Mouse (Mus musculus) limb, embryonic 13.5 days (tissue): ENCODE data around the gene Ppp1r9a. TPM values are rescaled to one million over a fixed set of nuclear protein-coding genes. Genes with fewer than 3 reads are reported as not detected.

Experiments used
- ATAC-seq: fragments of 200-750 bp; cut with Nextera tagmentation; 2 replicates; pipeline ENCODE4 v1.8.0; 2017; ENCODE audit warnings: low read depth, moderate number of reproducible peaks, moderate TSS enrichment; ENCODE audit not compliant: low FRiP score
- H3K27ac ChIP-seq: fragments of 300-500 bp; sonication (generic); 2 replicates; pipeline ENCODE4 v1.5.1; 2015; ENCODE audit warnings: inconsistent platforms, mild to moderate bottlenecking, moderate library complexity
- H3K27me3 ChIP-seq: fragments of 300-500 bp; sonication (generic); 2 replicates; pipeline ENCODE4 v1.6.1; 2015; ENCODE audit warnings: mild to moderate bottlenecking, inconsistent platforms
- H3K36me3 ChIP-seq: fragments of 300-500 bp; sonication (generic); 2 replicates; pipeline ENCODE4 v1.6.1; 2015; ENCODE audit warnings: inconsistent platforms, mild to moderate bottlenecking, moderate library complexity
- H3K4me1 ChIP-seq: fragments of 300-500 bp; sonication (generic); 2 replicates; pipeline ENCODE4 v1.6.1; 2015; ENCODE audit warnings: inconsistent platforms
- H3K4me2 ChIP-seq: fragments of 300-500 bp; sonication (generic); replicated peaks from 2 replicates; pipeline ENCODE4 v1.6.1; 2015; ENCODE audit warnings: inconsistent platforms, mild to moderate bottlenecking, moderate library complexity
- H3K4me3 ChIP-seq: fragments of 300-500 bp; sonication (generic); 2 replicates; pipeline ENCODE4 v1.5.1; 2015; ENCODE audit warnings: moderate library complexity, mild to moderate bottlenecking, inconsistent platforms
- H3K9ac ChIP-seq: fragments of 300-500 bp; sonication (generic); 2 replicates; pipeline ENCODE4 v1.6.1; 2015; ENCODE audit warnings: mild to moderate bottlenecking, inconsistent platforms
- H3K9me3 ChIP-seq: fragments of 300-500 bp; sonication (generic); 2 replicates; pipeline ENCODE4 v1.6.1; 2016; ENCODE audit warnings: inconsistent platforms
- WGBS: fragments of 180-500 bp; shearing (Covaris S2); methylation state at CpG from one replicate; pipeline ENCODE4 v1.1.7; 2015; 5-methylcytosine and 5-hydroxymethylcytosine counted together
- polyA plus RNA-seq: library from polyadenylated mRNA; unstranded; fragments of >200 nt; fragmentation: Nextera tagmentation; extraction: Ambion mirVana; gene quantifications from 2 replicates; pipeline ENCODE4 v1.2.1, GENCODE M21; 2015

Gene Ppp1r9a
- polyA plus RNA-seq, 1 experiment from 2014 or later: 23.6 TPM

GRCm38 (mm10) chr6:5177967-5178891, 275.5 kb downstream of the Ppp1r9a start:
- Histone ChIP-seq H3K27ac (no peak overlapping the region), H3K9ac (0 out of 2 replicates have a peak overlapping the region, but pooled peaks have one; percentile 25), H3K4me2 (peak overlapping the region; percentile 59), H3K27me3 (no peaks in the 10 kb centered on the region), H3K36me3 (no peaks in the 10 kb centered on the region), H3K4me3 (peak overlapping the region; percentile 25), H3K9me3 (no peaks in the 10 kb centered on the region), H3K4me1 (peaks cover 25% of the 10 kb centered on the region)
- peak; percentile 69; the same call in 1 of the 2 replicates for ATAC-seq
- WGBS: 37% methylated on average over 19 of the region's 19 CpGs

- H3K9me3 ChIP-seq: no peaks in the 10 kb centered on the region
- H3K36me3 ChIP-seq: no peaks in the 10 kb centered on the region
- H3K27me3 ChIP-seq: no peaks in the 10 kb centered on the region
- H3K4me2 ChIP-seq: peak overlapping the region; percentile 59; the same call in 1 of the 2 replicates
- WGBS: 34% methylated on average over 6 of the region's 6 CpGs
- H3K4me1 ChIP-seq: peaks cover 24% of the 10 kb centered on the region
- H3K9ac ChIP-seq: no peak overlapping the region
- peak; percentile 78; the same call in 1 of the 2 replicates for ATAC-seq
- H3K27ac ChIP-seq: no peak overlapping the region
- no peak overlapping the region for H3K4me3 ChIP-seq
These were observed 276.5 kb downstream of the Ppp1r9a start for GRCm38 (mm10) chr6:5179189-5179588.

- Histone ChIP-seq H3K4me1 (peaks cover 20% of the 10 kb centered on the region), H3K4me3 (no peak overlapping the region), H3K9ac (no peak overlapping the region), H3K36me3 (no peaks in the 10 kb centered on the region), H3K27ac (no peak overlapping the region), H3K9me3 (no peaks in the 10 kb centered on the region), H3K27me3 (no peaks in the 10 kb centered on the region), H3K4me2 (no peak overlapping the region)
- no peak for ATAC-seq
- 61% methylated on average over 5 of the region's 5 CpGs for WGBS
These were observed 277.9 kb downstream of the Ppp1r9a start for GRCm38 (mm10) chr6:5180645-5181044.

- WGBS: 44% methylated on average over 7 of the region's 7 CpGs
- ATAC-seq: no peak
- H3K9ac ChIP-seq: no peak overlapping the region
These were observed 283.7 kb downstream of the Ppp1r9a start for GRCm38 (mm10) chr6:5186229-5186950.

GRCm38 (mm10) chr6:5187586-5187985, 284.9 kb downstream of the Ppp1r9a start:
- no peak overlapping the region for H3K27ac ChIP-seq
- peaks cover 21% of the 10 kb centered on the region for H3K4me1 ChIP-seq
- no peaks in the 10 kb centered on the region for H3K27me3 ChIP-seq
- WGBS: 59% methylated on average over 6 of the region's 6 CpGs
- no peak overlapping the region for H3K9ac ChIP-seq
- no peak overlapping the region for H3K4me2 ChIP-seq
- no peak overlapping the region for H3K4me3 ChIP-seq
- H3K36me3 ChIP-seq: no peaks in the 10 kb centered on the region
- no peaks in the 10 kb centered on the region for H3K9me3 ChIP-seq
- no peak for ATAC-seq

More at GRCm38 (mm10) chr6:5186229-5186950, 283.7 kb downstream of the Ppp1r9a start:
- H3K27me3 ChIP-seq: no peaks in the 10 kb centered on the region
- H3K4me2 ChIP-seq: no peak overlapping the region
- no peaks in the 10 kb centered on the region for H3K9me3 ChIP-seq
- peaks cover 21% of the 10 kb centered on the region for H3K4me1 ChIP-seq
- H3K27ac ChIP-seq: no peak overlapping the region
- H3K4me3 ChIP-seq: no peak overlapping the region
- no peaks in the 10 kb centered on the region for H3K36me3 ChIP-seq

GRCm38 (mm10) chr6:5188036-5188435, 285.3 kb downstream of the Ppp1r9a start:
- H3K36me3 ChIP-seq: no peaks in the 10 kb centered on the region
- no peak overlapping the region for H3K9ac ChIP-seq
- H3K27me3 ChIP-seq: no peaks in the 10 kb centered on the region
- no peak overlapping the region for H3K27ac ChIP-seq
- ATAC-seq: no peak
- no peak overlapping the region for H3K4me2 ChIP-seq
- H3K9me3 ChIP-seq: no peaks in the 10 kb centered on the region
- WGBS: 66% methylated on average over 5 of the region's 5 CpGs
- peaks cover 21% of the 10 kb centered on the region for H3K4me1 ChIP-seq
- H3K4me3 ChIP-seq: no peak overlapping the region

- no peak overlapping the region for H3K4me2 ChIP-seq
- ATAC-seq: no peak
- no peak overlapping the region for H3K9ac ChIP-seq
- peaks cover 25% of the 10 kb centered on the region for H3K4me1 ChIP-seq
- H3K4me3 ChIP-seq: no peak overlapping the region
- H3K9me3 ChIP-seq: no peaks in the 10 kb centered on the region
- H3K27me3 ChIP-seq: no peaks in the 10 kb centered on the region
- 76% methylated on average over 6 of the region's 6 CpGs for WGBS
- no peak overlapping the region for H3K27ac ChIP-seq
- no peaks in the 10 kb centered on the region for H3K36me3 ChIP-seq
These were observed 286.2 kb downstream of the Ppp1r9a start for GRCm38 (mm10) chr6:5188938-5189337.

GRCm38 (mm10) chr6:5189507-5189906, 286.8 kb downstream of the Ppp1r9a start:
- Histone ChIP-seq H3K27me3 (no peaks in the 10 kb centered on the region), H3K4me1 (peaks cover 26% of the 10 kb centered on the region), H3K36me3 (no peaks in the 10 kb centered on the region), H3K4me2 (no peak overlapping the region), H3K9me3 (no peaks in the 10 kb centered on the region), H3K9ac (no peak overlapping the region), H3K27ac (no peak overlapping the region), H3K4me3 (no peak overlapping the region)
- 67% methylated on average over 4 of the region's 4 CpGs for WGBS
- no peak for ATAC-seq

GRCm38 (mm10) chr6:5190761-5191160, 288.0 kb downstream of the Ppp1r9a start:
- H3K27me3 ChIP-seq: no peaks in the 10 kb centered on the region
- H3K4me1 ChIP-seq: peaks cover 26% of the 10 kb centered on the region
- H3K27ac ChIP-seq: no peak overlapping the region
- H3K4me3 ChIP-seq: no peak overlapping the region
- no peak for ATAC-seq
- 87% methylated on average over 4 of the region's 4 CpGs for WGBS
- H3K36me3 ChIP-seq: no peaks in the 10 kb centered on the region
- no peak overlapping the region for H3K4me2 ChIP-seq
- no peak overlapping the region for H3K9ac ChIP-seq
- no peaks in the 10 kb centered on the region for H3K9me3 ChIP-seq

GRCm38 (mm10) chr6:5193693-5194092, 291.0 kb downstream of the Ppp1r9a start, which contains the start of gene Pon1:
Gene Pon1 (minus strand): TSS chr6:5193946.
- no peak within 1 kb of the TSS for H3K4me2 ChIP-seq
- no peak for ATAC-seq
- no peaks in the 10 kb centered on the region for H3K36me3 ChIP-seq
- no peak within 1 kb of the TSS for H3K27ac ChIP-seq
- no peak within 1 kb of the TSS for H3K4me3 ChIP-seq
- H3K4me1 ChIP-seq: peaks cover 13% of the 10 kb centered on the region; the same call in 1 of the 2 replicates
- 40% methylated on average over 5 of the region's 5 CpGs for WGBS
- no peaks in the 10 kb centered on the region for H3K27me3 ChIP-seq
- H3K9me3 ChIP-seq: peaks cover 7% of the 10 kb centered on the region; the same call in 1 of the 2 replicates
- H3K9ac ChIP-seq: no peak within 1 kb of the TSS

- H3K4me1 ChIP-seq: 0 out of 2 replicates have a peak, but pooled peaks cover 5% of the 10 kb centered on the region
- H3K9me3 ChIP-seq: peaks cover 7% of the 10 kb centered on the region; the same call in 1 of the 2 replicates
- no peaks in the 10 kb centered on the region for H3K27me3 ChIP-seq
- no peak overlapping the region for H3K9ac ChIP-seq
- no peaks in the 10 kb centered on the region for H3K36me3 ChIP-seq
- 92% methylated on average over 5 of the region's 5 CpGs for WGBS
- H3K4me3 ChIP-seq: no peak overlapping the region
- ATAC-seq: no peak
- H3K4me2 ChIP-seq: no peak overlapping the region
- H3K27ac ChIP-seq: no peak overlapping the region
These were observed 295.9 kb downstream of the Ppp1r9a start for GRCm38 (mm10) chr6:5198590-5198989.

GRCm38 (mm10) chr6:5199376-5199905, 296.7 kb downstream of the Ppp1r9a start:
- WGBS: 83% methylated on average over 8 of the region's 8 CpGs
- H3K4me2 ChIP-seq: no peak overlapping the region
- no peak overlapping the region for H3K27ac ChIP-seq
- H3K9me3 ChIP-seq: peaks cover 7% of the 10 kb centered on the region; the same call in 1 of the 2 replicates
- no peak overlapping the region for H3K9ac ChIP-seq
- no peak overlapping the region for H3K4me3 ChIP-seq
- H3K27me3 ChIP-seq: no peaks in the 10 kb centered on the region
- H3K36me3 ChIP-seq: no peaks in the 10 kb centered on the region
- no peaks in the 10 kb centered on the region for H3K4me1 ChIP-seq
- ATAC-seq: no peak
